Mouse (Mus musculus): ENCODE data around the gene Trub1.

- TF ChIP-seq GATA1 (IDR thresholded peaks at IDR 0.05; ENCODE audit: borderline replicate concordance, low read length): no peak
- no peak for TF ChIP-seq FLI1 (IDR thresholded peaks at IDR 0.05; ENCODE audit: low read length)
Measured at GRCm38 (mm10) chr19:57427756-57428438, 24.8 kb upstream of the Trub1 start.

Measured in megakaryocyte, embryonic 14.5 days (primary cell).